Mouse (Mus musculus): ENCODE results near the gene Notch3. TPM values are rescaled to one million over a fixed set of nuclear protein-coding genes. Genes with fewer than 3 reads are reported as not detected.
"Not testable (repeated sequence)": the region's sequence is repeated elsewhere in the genome, so short reads cannot be mapped to it uniquely, and the experiment has no call there.

Notch3 gene
- total and polyA plus RNA-seq, 2 experiments from 2014 or later: 3.3 to 22.5 TPM

GRCm38 (mm10) chr17:32107877-32108276, 58.8 kb downstream of the Notch3 start:
- Histone ChIP-seq H3K4me2 (ENCODE audit: low read depth) (no peak overlapping the region), H3K9me3 (ENCODE audit: low read length) (no peaks in the 10 kb centered on the region), H3K9ac (no peak overlapping the region), H3K4me3 (ENCODE audit: low read depth, low read length) (no peak overlapping the region), H3K27ac (ENCODE audit: low read depth, low read length) (no peak overlapping the region), H3K4me1 (ENCODE audit: insufficient read depth) (no peaks in the 10 kb centered on the region), H3K36me3 (ENCODE audit: insufficient read depth) (no peaks in the 10 kb centered on the region), H3K27me3 (ENCODE audit: insufficient read depth, low read length) (no peaks in the 10 kb centered on the region)
- WGBS: 53% methylated on average over 5 of the region's 5 CpGs
- no peak for ATAC-seq
- DNase-seq: no peak
- no peak for TF ChIP-seq CTCF (IDR thresholded peaks at IDR 0.05; ENCODE audit: low read depth)

- no peaks in the 10 kb centered on the region for H3K4me1 ChIP-seq (ENCODE audit: insufficient read depth)
- no peak overlapping the region for H3K27ac ChIP-seq (ENCODE audit: low read depth, low read length)
- H3K4me3 ChIP-seq (ENCODE audit: low read depth, low read length): no peak overlapping the region
- H3K9me3 ChIP-seq (ENCODE audit: low read length): no peaks in the 10 kb centered on the region
- no peak for ATAC-seq
- no peaks in the 10 kb centered on the region for H3K27me3 ChIP-seq (ENCODE audit: insufficient read depth, low read length)
- DNase-seq: no peak
- WGBS: 90% methylated on average over 2 of the region's 2 CpGs
- no peak overlapping the region for H3K9ac ChIP-seq
- no peak for TF ChIP-seq CTCF (IDR thresholded peaks at IDR 0.05; ENCODE audit: low read depth)
- no peaks in the 10 kb centered on the region for H3K36me3 ChIP-seq (ENCODE audit: insufficient read depth)
- H3K4me2 ChIP-seq (ENCODE audit: low read depth): no peak overlapping the region
These were observed 60.3 kb downstream of the Notch3 start for GRCm38 (mm10) chr17:32106358-32106757.

GRCm38 (mm10) chr17:32103054-32103453, 63.6 kb downstream of the Notch3 start:
- 0 out of 2 replicates have a peak, but pooled peaks cover 6% of the 10 kb centered on the region for H3K4me1 ChIP-seq (ENCODE audit: insufficient read depth)
- peak; percentile 32; the same call in 1 of the 2 replicates for TF ChIP-seq CTCF (IDR thresholded peaks at IDR 0.05; ENCODE audit: low read depth)
- H3K27me3 ChIP-seq (ENCODE audit: insufficient read depth, low read length): no peaks in the 10 kb centered on the region
- no peak overlapping the region for H3K9ac ChIP-seq
- ATAC-seq: no peak
- no peak for DNase-seq
- H3K27ac ChIP-seq (ENCODE audit: low read depth, low read length): no peak overlapping the region
- no peaks in the 10 kb centered on the region for H3K9me3 ChIP-seq (ENCODE audit: low read length)
- 16% methylated on average over 4 of the region's 4 CpGs for WGBS
- H3K4me2 ChIP-seq (ENCODE audit: low read depth): no peak overlapping the region
- no peaks in the 10 kb centered on the region for H3K36me3 ChIP-seq (ENCODE audit: insufficient read depth)
- H3K4me3 ChIP-seq (ENCODE audit: low read depth, low read length): no peak overlapping the region

GRCm38 (mm10) chr17:32099943-32100586, 66.6 kb downstream of the Notch3 start:
- H3K27ac ChIP-seq (ENCODE audit: low read depth, low read length): no peak overlapping the region
- peak overlapping the region; percentile 59 for H3K9ac ChIP-seq
- no peaks in the 10 kb centered on the region for H3K27me3 ChIP-seq (ENCODE audit: insufficient read depth, low read length)
- no peaks in the 10 kb centered on the region for H3K9me3 ChIP-seq (ENCODE audit: low read length)
- peak overlapping the region; percentile 85 for H3K4me2 ChIP-seq (ENCODE audit: low read depth)
- no peak for TF ChIP-seq CTCF (IDR thresholded peaks at IDR 0.05; ENCODE audit: low read depth)
- H3K4me3 ChIP-seq (ENCODE audit: low read depth, low read length): peak overlapping the region; percentile 49
- ATAC-seq (peak; percentile 83), DNase-seq (peak; percentile 64)
- H3K4me1 ChIP-seq (ENCODE audit: insufficient read depth): 0 out of 2 replicates have a peak, but pooled peaks cover 6% of the 10 kb centered on the region
- H3K36me3 ChIP-seq (ENCODE audit: insufficient read depth): no peaks in the 10 kb centered on the region
- 2% methylated on average over 44 of the region's 44 CpGs for WGBS

- 0 out of 2 replicates have a peak, but pooled peaks cover 6% of the 10 kb centered on the region for H3K4me1 ChIP-seq (ENCODE audit: insufficient read depth)
- no peaks in the 10 kb centered on the region for H3K27me3 ChIP-seq (ENCODE audit: insufficient read depth, low read length)
- 31% methylated on average over 8 of the region's 8 CpGs for WGBS
- no peak overlapping the region for H3K27ac ChIP-seq (ENCODE audit: low read depth, low read length)
- no peaks in the 10 kb centered on the region for H3K9me3 ChIP-seq (ENCODE audit: low read length)
- peak overlapping the region; percentile 49 for H3K4me3 ChIP-seq (ENCODE audit: low read depth, low read length)
- H3K36me3 ChIP-seq (ENCODE audit: insufficient read depth): no peaks in the 10 kb centered on the region
- H3K4me2 ChIP-seq (ENCODE audit: low read depth): peak overlapping the region; percentile 85
- TF ChIP-seq CTCF (IDR thresholded peaks at IDR 0.05; ENCODE audit: low read depth): no peak
- no peak; the same call in none of the 2 replicates for ATAC-seq
- H3K9ac ChIP-seq: peak overlapping the region; percentile 59
- DNase-seq: no peak
These were observed 67.1 kb downstream of the Notch3 start for GRCm38 (mm10) chr17:32099574-32099942.

GRCm38 (mm10) chr17:32098905-32099304, 67.7 kb downstream of the Notch3 start:
- not testable (repeated sequence) for H3K4me1 ChIP-seq (ENCODE audit: insufficient read depth); H3K4me3 ChIP-seq (ENCODE audit: low read depth, low read length); DNase-seq; H3K4me2 ChIP-seq (ENCODE audit: low read depth); H3K27me3 ChIP-seq (ENCODE audit: insufficient read depth, low read length); H3K9ac ChIP-seq; H3K36me3 ChIP-seq (ENCODE audit: insufficient read depth); H3K27ac ChIP-seq (ENCODE audit: low read depth, low read length); H3K9me3 ChIP-seq (ENCODE audit: low read length); ATAC-seq
- 94% methylated on average over 6 of the region's 6 CpGs for WGBS

- Histone ChIP-seq H3K4me2 (ENCODE audit: low read depth) (no peak overlapping the region), H3K27ac (ENCODE audit: low read depth, low read length) (no peak overlapping the region), H3K4me3 (ENCODE audit: low read depth, low read length) (no peak overlapping the region), H3K9ac (no peak overlapping the region), H3K36me3 (ENCODE audit: insufficient read depth) (no peaks in the 10 kb centered on the region), H3K27me3 (ENCODE audit: insufficient read depth, low read length) (no peaks in the 10 kb centered on the region), H3K4me1 (ENCODE audit: insufficient read depth) (0 out of 2 replicates have a peak, but pooled peaks cover 6% of the 10 kb centered on the region), H3K9me3 (ENCODE audit: low read length) (no peaks in the 10 kb centered on the region)
- no peak for TF ChIP-seq CTCF (IDR thresholded peaks at IDR 0.05; ENCODE audit: low read depth)
- DNase-seq (no peak), ATAC-seq (no peak)
- WGBS: 100% methylated on average over 1 of the region's 1 CpGs
These were observed 69.0 kb downstream of the Notch3 start for GRCm38 (mm10) chr17:32097676-32098075.

Data from forebrain, postnatal 0 days (tissue).